Mouse (Mus musculus) adrenal gland, adult 8-10 months (tissue): ENCODE data around the gene Chmp3. TPM values are rescaled to one million over a fixed set of nuclear protein-coding genes. Genes with fewer than 3 reads are reported as not detected.

Experiments used
- DNase-seq: peaks from one replicate; pipeline ENCODE4 v3.0.0; 2022
- total RNA-seq, 4 experiments: library from RNA; stranded (reverse); gene quantifications; 2 replicates each; pipeline ENCODE4 v1.2.4; 2022

Chmp3 gene
- 100 to 1,000 TPM; 115 to 148 (median 141) TPM for total RNA-seq

GRCm38 (mm10) chr6:71543686-71544499 is at the start of gene Chmp3:
Gene Chmp3, plus strand, starts transcription at chr6:71543797.
- DNase-seq, result peak; percentile 95

- DNase-seq, result peak; percentile 45
These were observed 49.1 kb upstream of the Chmp3 start for GRCm38 (mm10) chr6:71494341-71495020.

- DNase-seq, result no peak
These were observed 43.0 kb upstream of the Chmp3 start for GRCm38 (mm10) chr6:71500575-71500974.

- DNase-seq, result no peak
These were observed 40.6 kb upstream of the Chmp3 start for GRCm38 (mm10) chr6:71503001-71503400.

- DNase-seq, result no peak
These were observed 39.9 kb upstream of the Chmp3 start for GRCm38 (mm10) chr6:71503670-71504069.

- no peak for DNase-seq
These were observed 39.5 kb upstream of the Chmp3 start for GRCm38 (mm10) chr6:71504091-71504490.

GRCm38 (mm10) chr6:71505671-71506070 is 37.9 kb upstream of the Chmp3 start:
- no peak for DNase-seq

GRCm38 (mm10) chr6:71519476-71519875 is 24.1 kb upstream of the Chmp3 start:
- DNase-seq, result no peak

- DNase-seq, result no peak
These were observed 18.0 kb upstream of the Chmp3 start for GRCm38 (mm10) chr6:71525556-71525955.

- no peak for DNase-seq
These were observed 16.5 kb upstream of the Chmp3 start for GRCm38 (mm10) chr6:71527056-71527455.

GRCm38 (mm10) chr6:71527826-71528225 is 15.8 kb upstream of the Chmp3 start:
- DNase-seq, result no peak

- DNase-seq, result no peak
These were observed 13.4 kb upstream of the Chmp3 start for GRCm38 (mm10) chr6:71530176-71530575.

- DNase-seq, result peak; percentile 18
These were observed 6.3 kb upstream of the Chmp3 start for GRCm38 (mm10) chr6:71537286-71537685.

- DNase-seq, result peak; percentile 52
These were observed 11.9 kb downstream of the Chmp3 start for GRCm38 (mm10) chr6:71555507-71555951.

- no peak for DNase-seq
These were observed 13.2 kb downstream of the Chmp3 start for GRCm38 (mm10) chr6:71556826-71557225.

GRCm38 (mm10) chr6:71568616-71569015 is 25.0 kb downstream of the Chmp3 start:
- no peak for DNase-seq

GRCm38 (mm10) chr6:71569025-71569424 is 25.4 kb downstream of the Chmp3 start:
- DNase-seq, result no peak

- DNase-seq, result no peak
These were observed 31.8 kb downstream of the Chmp3 start for GRCm38 (mm10) chr6:71575359-71575758.

- no peak for DNase-seq
These were observed 35.9 kb downstream of the Chmp3 start for GRCm38 (mm10) chr6:71579478-71579877.

- DNase-seq, result no peak
These were observed 39.6 kb downstream of the Chmp3 start for GRCm38 (mm10) chr6:71583198-71583597.

GRCm38 (mm10) chr6:71589401-71589800 is 45.8 kb downstream of the Chmp3 start:
- DNase-seq, result no peak

- peak; percentile 19 for DNase-seq
These were observed 46.6 kb downstream of the Chmp3 start for GRCm38 (mm10) chr6:71590154-71590553.

GRCm38 (mm10) chr6:71607756-71608155 is 64.2 kb downstream of the Chmp3 start:
- DNase-seq, result no peak

- no peak for DNase-seq
These were observed 65.4 kb downstream of the Chmp3 start for GRCm38 (mm10) chr6:71608994-71609393.
